Mouse (Mus musculus): ENCODE data around the gene Gm49711.

- TF ChIP-seq CTCF (IDR thresholded peaks at IDR 0.05; ENCODE audit: borderline replicate concordance, extremely low read depth, insufficient read depth, insufficient read length), result no peak
- no peak for TF ChIP-seq POLR2A (IDR thresholded peaks at IDR 0.05; ENCODE audit: borderline replicate concordance, extremely low read depth, insufficient read depth, insufficient read length, poor library complexity, severe bottlenecking)
These were observed 21.4 kb upstream of the Gm49711 start for GRCm38 (mm10) chr16:92036701-92037100.

Measured in brain, embryonic 14.5 days (tissue).